Mouse (Mus musculus): ENCODE data around the gene 4833439L19Rik. TPM values are rescaled to one million over a fixed set of nuclear protein-coding genes. Genes with fewer than 3 reads are reported as not detected.

4833439L19Rik gene
- polyA plus RNA-seq, 1 experiment from 2014 or later: 259 TPM

- under 1% methylated on average over 55 of the region's 55 CpGs for WGBS
- ATAC-seq: peak; percentile 96
- H3K36me3 ChIP-seq (ENCODE audit: control insufficient read depth, insufficient read depth, low read length): peaks cover 21% of the 10 kb centered on the region
- peak within 1 kb of the TSS; percentile 93 for H3K9ac ChIP-seq (ENCODE audit: low read length)
- peaks cover 13% of the 10 kb centered on the region for H3K4me1 ChIP-seq (ENCODE audit: control insufficient read depth, insufficient read depth, low read length)
- peak within 1 kb of the TSS; percentile 98 for H3K4me3 ChIP-seq (ENCODE audit: low read depth, low read length)
- peak; percentile 82 for DNase-seq (ENCODE audit: low spot score)
- peak within 1 kb of the TSS; percentile 90 for H3K4me2 ChIP-seq (ENCODE audit: low read length)
- H3K9me3 ChIP-seq (replicated peaks; ENCODE audit: control insufficient read depth, low read length): no peaks in the 10 kb centered on the region
- H3K27ac ChIP-seq (ENCODE audit: low read depth, low read length): peak within 1 kb of the TSS; percentile 62; the same call in 1 of the 2 replicates
- no peaks in the 10 kb centered on the region for H3K27me3 ChIP-seq (replicated peaks; ENCODE audit: control insufficient read depth, insufficient read depth, low read length)
Measured at GRCm38 (mm10) chr13:54574854-54575481, 9.7 kb upstream of the 4833439L19Rik start, which contains the start of gene Arl10. TSS of gene Arl10 (plus strand) at chr13:54575015.

- Histone ChIP-seq H3K4me2 (ENCODE audit: low read length) (no peak overlapping the region), H3K9ac (ENCODE audit: low read length) (no peak overlapping the region), H3K4me1 (ENCODE audit: control insufficient read depth, insufficient read depth, low read length) (peaks cover 13% of the 10 kb centered on the region), H3K9me3 (replicated peaks; ENCODE audit: control insufficient read depth, low read length) (no peaks in the 10 kb centered on the region), H3K27ac (ENCODE audit: low read depth, low read length) (no peak overlapping the region), H3K36me3 (ENCODE audit: control insufficient read depth, insufficient read depth, low read length) (0 out of 2 replicates have a peak, but pooled peaks cover 3% of the 10 kb centered on the region), H3K4me3 (ENCODE audit: low read depth, low read length) (no peak overlapping the region), H3K27me3 (replicated peaks; ENCODE audit: control insufficient read depth, insufficient read depth, low read length) (no peaks in the 10 kb centered on the region)
- 85% methylated on average over 4 of the region's 4 CpGs for WGBS
- ATAC-seq (no peak), DNase-seq (ENCODE audit: low spot score) (no peak)
Measured at GRCm38 (mm10) chr13:54572621-54573020, 7.4 kb upstream of the 4833439L19Rik start.

- ATAC-seq: no peak
- Histone ChIP-seq H3K27ac (ENCODE audit: low read depth, low read length) (no peak overlapping the region), H3K4me1 (ENCODE audit: control insufficient read depth, insufficient read depth, low read length) (peaks cover 13% of the 10 kb centered on the region), H3K9ac (ENCODE audit: low read length) (no peak overlapping the region), H3K4me3 (ENCODE audit: low read depth, low read length) (no peak overlapping the region), H3K9me3 (replicated peaks; ENCODE audit: control insufficient read depth, low read length) (no peaks in the 10 kb centered on the region), H3K27me3 (replicated peaks; ENCODE audit: control insufficient read depth, insufficient read depth, low read length) (no peaks in the 10 kb centered on the region), H3K4me2 (ENCODE audit: low read length) (no peak overlapping the region), H3K36me3 (ENCODE audit: control insufficient read depth, insufficient read depth, low read length) (no peaks in the 10 kb centered on the region)
- WGBS: 8% methylated on average over 2 of the region's 2 CpGs
- peak; percentile 39 for DNase-seq (ENCODE audit: low spot score)
Measured at GRCm38 (mm10) chr13:54571637-54572036, 6.4 kb upstream of the 4833439L19Rik start.

GRCm38 (mm10) chr13:54570736-54571135, 5.5 kb upstream of the 4833439L19Rik start:
- ATAC-seq (no peak), DNase-seq (ENCODE audit: low spot score) (no peak)
- no peaks in the 10 kb centered on the region for H3K27me3 ChIP-seq (replicated peaks; ENCODE audit: control insufficient read depth, insufficient read depth, low read length)
- no peaks in the 10 kb centered on the region for H3K36me3 ChIP-seq (ENCODE audit: control insufficient read depth, insufficient read depth, low read length)
- no peak overlapping the region for H3K9ac ChIP-seq (ENCODE audit: low read length)
- H3K4me3 ChIP-seq (ENCODE audit: low read depth, low read length): no peak overlapping the region
- H3K9me3 ChIP-seq (replicated peaks; ENCODE audit: control insufficient read depth, low read length): no peaks in the 10 kb centered on the region
- WGBS: 78% methylated on average over 4 of the region's 4 CpGs
- H3K27ac ChIP-seq (ENCODE audit: low read depth, low read length): no peak overlapping the region
- H3K4me2 ChIP-seq (ENCODE audit: low read length): no peak overlapping the region
- H3K4me1 ChIP-seq (ENCODE audit: control insufficient read depth, insufficient read depth, low read length): peaks cover 6% of the 10 kb centered on the region

GRCm38 (mm10) chr13:54569282-54569681, 4.0 kb upstream of the 4833439L19Rik start:
- 39% methylated on average over 1 of the region's 1 CpGs for WGBS
- no peak overlapping the region for H3K27ac ChIP-seq (ENCODE audit: low read depth, low read length)
- no peaks in the 10 kb centered on the region for H3K27me3 ChIP-seq (replicated peaks; ENCODE audit: control insufficient read depth, insufficient read depth, low read length)
- H3K9me3 ChIP-seq (replicated peaks; ENCODE audit: control insufficient read depth, low read length): no peaks in the 10 kb centered on the region
- H3K4me2 ChIP-seq (ENCODE audit: low read length): no peak overlapping the region
- H3K36me3 ChIP-seq (ENCODE audit: control insufficient read depth, insufficient read depth, low read length): no peaks in the 10 kb centered on the region
- ATAC-seq (no peak), DNase-seq (ENCODE audit: low spot score) (no peak)
- no peak overlapping the region for H3K9ac ChIP-seq (ENCODE audit: low read length)
- H3K4me3 ChIP-seq (ENCODE audit: low read depth, low read length): no peak overlapping the region
- H3K4me1 ChIP-seq (ENCODE audit: control insufficient read depth, insufficient read depth, low read length): peaks cover 1% of the 10 kb centered on the region

- H3K4me2 ChIP-seq (ENCODE audit: low read length): no peak overlapping the region
- H3K27ac ChIP-seq (ENCODE audit: low read depth, low read length): no peak overlapping the region
- H3K4me1 ChIP-seq (ENCODE audit: control insufficient read depth, insufficient read depth, low read length): peaks cover 8% of the 10 kb centered on the region
- ATAC-seq (no peak), DNase-seq (ENCODE audit: low spot score) (no peak)
- no peak overlapping the region for H3K4me3 ChIP-seq (ENCODE audit: low read depth, low read length)
- H3K9me3 ChIP-seq (replicated peaks; ENCODE audit: control insufficient read depth, low read length): no peaks in the 10 kb centered on the region
- 34% methylated on average over 5 of the region's 5 CpGs for WGBS
- no peak overlapping the region for H3K9ac ChIP-seq (ENCODE audit: low read length)
- no peaks in the 10 kb centered on the region for H3K36me3 ChIP-seq (ENCODE audit: control insufficient read depth, insufficient read depth, low read length)
- no peaks in the 10 kb centered on the region for H3K27me3 ChIP-seq (replicated peaks; ENCODE audit: control insufficient read depth, insufficient read depth, low read length)
Measured at GRCm38 (mm10) chr13:54568380-54568779, 3.1 kb upstream of the 4833439L19Rik start.

GRCm38 (mm10) chr13:54565594-54566345, 535 bp upstream of the 4833439L19Rik start:
- Histone ChIP-seq H3K4me3 (ENCODE audit: low read depth, low read length) (peak overlapping the region; percentile 83), H3K4me2 (ENCODE audit: low read length) (peak overlapping the region; percentile 86), H3K9me3 (replicated peaks; ENCODE audit: control insufficient read depth, low read length) (no peaks in the 10 kb centered on the region), H3K36me3 (ENCODE audit: control insufficient read depth, insufficient read depth, low read length) (peaks cover 24% of the 10 kb centered on the region), H3K4me1 (ENCODE audit: control insufficient read depth, insufficient read depth, low read length) (peaks cover 8% of the 10 kb centered on the region), H3K27me3 (replicated peaks; ENCODE audit: control insufficient read depth, insufficient read depth, low read length) (no peaks in the 10 kb centered on the region), H3K27ac (ENCODE audit: low read depth, low read length) (no peak overlapping the region), H3K9ac (ENCODE audit: low read length) (0 out of 2 replicates have a peak overlapping the region, but pooled peaks have one; percentile 93)
- DNase-seq (ENCODE audit: low spot score) (peak; percentile 62), ATAC-seq (peak; percentile 42)
- 32% methylated on average over 8 of the region's 8 CpGs for WGBS

- DNase-seq (ENCODE audit: low spot score): peak; percentile 44
- WGBS: 13% methylated on average over 42 of the region's 45 CpGs
Measured at GRCm38 (mm10) chr13:54564232-54565200, 719 bp downstream of the 4833439L19Rik start.

More at GRCm38 (mm10) chr13:54564232-54565200, 719 bp downstream of the 4833439L19Rik start:
- Histone ChIP-seq H3K9ac (ENCODE audit: low read length) (peak overlapping the region; percentile 93), H3K27me3 (replicated peaks; ENCODE audit: control insufficient read depth, insufficient read depth, low read length) (no peaks in the 10 kb centered on the region), H3K4me2 (ENCODE audit: low read length) (peak overlapping the region; percentile 86), H3K9me3 (replicated peaks; ENCODE audit: control insufficient read depth, low read length) (no peaks in the 10 kb centered on the region), H3K4me3 (ENCODE audit: low read depth, low read length) (peak overlapping the region; percentile 83), H3K36me3 (ENCODE audit: control insufficient read depth, insufficient read depth, low read length) (peaks cover 37% of the 10 kb centered on the region), H3K4me1 (ENCODE audit: control insufficient read depth, insufficient read depth, low read length) (peaks cover 8% of the 10 kb centered on the region), H3K27ac (ENCODE audit: low read depth, low read length) (peak overlapping the region; percentile 74)
- ATAC-seq: peak; percentile 70

Measured in forebrain, embryonic 14.5 days (tissue).